Mouse (Mus musculus) heart, embryonic 10.5 days (tissue): ENCODE measurements around the gene Birc5. TPM values are rescaled to one million over a fixed set of nuclear protein-coding genes. Genes with fewer than 3 reads are reported as not detected.

ENCODE experiments used
- DNase-seq: peaks from one replicate; pipeline ENCODE4 v3.0.0-alpha.2; 2017; ENCODE audit warnings: low spot score
- H3K27ac ChIP-seq: fragments of 300-500 bp; sonication (generic); 2 replicates; pipeline ENCODE4 v1.5.1; 2016; ENCODE audit warnings: mild to moderate bottlenecking
- H3K27me3 ChIP-seq: fragments of 300-500 bp; sonication (generic); 2 replicates; pipeline ENCODE4 v1.6.1; 2016; ENCODE audit warnings: mild to moderate bottlenecking; ENCODE audit not compliant: poor library complexity, insufficient read depth, severe bottlenecking
- H3K36me3 ChIP-seq: fragments of 300-500 bp; sonication (generic); 2 replicates; pipeline ENCODE4 v1.6.1; 2016; ENCODE audit warnings: mild to moderate bottlenecking, moderate library complexity
- H3K4me1 ChIP-seq: fragments of 300-500 bp; sonication (generic); 2 replicates; pipeline ENCODE4 v1.6.1; 2016; ENCODE audit warnings: mild to moderate bottlenecking
- H3K4me3 ChIP-seq: fragments of 300-500 bp; sonication (generic); 2 replicates; pipeline ENCODE4 v1.5.1; 2016; ENCODE audit warnings: mild to moderate bottlenecking, moderate library complexity
- H3K9me3 ChIP-seq: fragments of 300-500 bp; sonication (generic); 2 replicates; pipeline ENCODE4 v1.6.1; 2016; ENCODE audit warnings: mild to moderate bottlenecking, moderate library complexity
- WGBS: fragments of 180-500 bp; shearing (Covaris S2); methylation state at CpG from one replicate; pipeline ENCODE4 v1.1.7; 2016; 5-methylcytosine and 5-hydroxymethylcytosine counted together
- polyA plus RNA-seq: library from polyadenylated mRNA; unstranded; fragments of >200 nt; fragmentation: Nextera tagmentation; extraction: Ambion mirVana; gene quantifications from 2 replicates; pipeline ENCODE4 v1.2.1, GENCODE M21; 2016

Birc5 gene
- polyA plus RNA-seq, 1 experiment from 2014 or later, result 334 TPM

- H3K36me3 ChIP-seq, result 0 out of 2 replicates have a peak, but pooled peaks cover 3% of the 10 kb centered on the region
- 41% methylated on average over 12 of the region's 12 CpGs for WGBS
- peak; percentile 85 for DNase-seq
These were observed 21.8 kb downstream of the Birc5 start for GRCm38 (mm10) chr11:117870688-117871365.

GRCm38 (mm10) chr11:117871376-117871775 is 22.3 kb downstream of the Birc5 start:
- Histone ChIP-seq H3K27me3 (peaks cover 37% of the 10 kb centered on the region; the same call in 1 of the 2 replicates), H3K9me3 (no peaks in the 10 kb centered on the region), H3K36me3 (0 out of 2 replicates have a peak, but pooled peaks cover 3% of the 10 kb centered on the region), H3K4me3 (no peak overlapping the region), H3K4me1 (peaks cover 49% of the 10 kb centered on the region), H3K27ac (no peak overlapping the region)
- WGBS, result 62% methylated on average over 5 of the region's 5 CpGs
- DNase-seq, result no peak

More at GRCm38 (mm10) chr11:117870688-117871365, 21.8 kb downstream of the Birc5 start:
- peaks cover 47% of the 10 kb centered on the region for H3K4me1 ChIP-seq
- H3K4me3 ChIP-seq, result no peak overlapping the region
- H3K9me3 ChIP-seq, result no peaks in the 10 kb centered on the region
- peaks cover 39% of the 10 kb centered on the region; the same call in 1 of the 2 replicates for H3K27me3 ChIP-seq
- H3K27ac ChIP-seq, result no peak overlapping the region

- H3K36me3 ChIP-seq, result 0 out of 2 replicates have a peak, but pooled peaks cover 3% of the 10 kb centered on the region
- peaks cover 33% of the 10 kb centered on the region; the same call in 1 of the 2 replicates for H3K27me3 ChIP-seq
- H3K9me3 ChIP-seq, result no peaks in the 10 kb centered on the region
- H3K4me3 ChIP-seq, result peak overlapping the region; percentile 78; the same call in 1 of the 2 replicates
- 65% methylated on average over 12 of the region's 12 CpGs for WGBS
- DNase-seq, result no peak
- H3K27ac ChIP-seq, result no peak overlapping the region
- H3K4me1 ChIP-seq, result peaks cover 55% of the 10 kb centered on the region
These were observed 23.0 kb downstream of the Birc5 start for GRCm38 (mm10) chr11:117871911-117872584.

- DNase-seq, result peak; percentile 88
- WGBS, result 2% methylated on average over 51 of the region's 51 CpGs
- Histone ChIP-seq H3K36me3 (0 out of 2 replicates have a peak, but pooled peaks cover 3% of the 10 kb centered on the region), H3K4me3 (peak within 1 kb of the TSS; percentile 78), H3K9me3 (no peaks in the 10 kb centered on the region), H3K27ac (peak within 1 kb of the TSS; percentile 86), H3K27me3 (peaks cover 31% of the 10 kb centered on the region; the same call in 1 of the 2 replicates), H3K4me1 (peaks cover 65% of the 10 kb centered on the region)
These were observed 24.0 kb downstream of the Birc5 start, which contains the start of gene Tha1 for GRCm38 (mm10) chr11:117872861-117873608. Tha1 (minus strand) TSS chr11:117873481.

GRCm38 (mm10) chr11:117874419-117874818 is 25.4 kb downstream of the Birc5 start:
- Histone ChIP-seq H3K36me3 (no peaks in the 10 kb centered on the region), H3K9me3 (no peaks in the 10 kb centered on the region), H3K27me3 (peaks cover 17% of the 10 kb centered on the region; the same call in 1 of the 2 replicates), H3K4me3 (no peak overlapping the region), H3K27ac (no peak overlapping the region; the same call in 1 of the 2 replicates), H3K4me1 (peaks cover 78% of the 10 kb centered on the region)
- no peak for DNase-seq
- WGBS, result 58% methylated on average over 4 of the region's 4 CpGs

GRCm38 (mm10) chr11:117875681-117876080 is 26.6 kb downstream of the Birc5 start:
- H3K9me3 ChIP-seq, result no peaks in the 10 kb centered on the region
- DNase-seq, result no peak
- peaks cover 14% of the 10 kb centered on the region; the same call in 1 of the 2 replicates for H3K27me3 ChIP-seq
- H3K4me3 ChIP-seq, result peak overlapping the region; percentile 20
- peak overlapping the region; percentile 84 for H3K27ac ChIP-seq
- H3K4me1 ChIP-seq, result peaks cover 80% of the 10 kb centered on the region
- WGBS, result 7% methylated on average over 6 of the region's 6 CpGs
- no peaks in the 10 kb centered on the region for H3K36me3 ChIP-seq

- Histone ChIP-seq H3K27ac (peak overlapping the region; percentile 76), H3K27me3 (no peaks in the 10 kb centered on the region), H3K9me3 (no peaks in the 10 kb centered on the region), H3K4me1 (peaks cover 77% of the 10 kb centered on the region), H3K4me3 (peak overlapping the region; percentile 31), H3K36me3 (no peaks in the 10 kb centered on the region)
- DNase-seq, result no peak
- WGBS, result 15% methylated on average over 13 of the region's 13 CpGs
These were observed 29.1 kb downstream of the Birc5 start for GRCm38 (mm10) chr11:117877917-117878745.

- 43% methylated on average over 8 of the region's 8 CpGs for WGBS
- H3K27me3 ChIP-seq, result 0 out of 2 replicates have a peak, but pooled peaks cover 2% of the 10 kb centered on the region
- H3K4me3 ChIP-seq, result peak overlapping the region; percentile 31; the same call in 1 of the 2 replicates
These were observed 29.8 kb downstream of the Birc5 start for GRCm38 (mm10) chr11:117878892-117879291.

GRCm38 (mm10) chr11:117879676-117880075 is 30.6 kb downstream of the Birc5 start:
- Histone ChIP-seq H3K9me3 (no peaks in the 10 kb centered on the region), H3K4me3 (no peak overlapping the region), H3K27ac (0 out of 2 replicates have a peak overlapping the region, but pooled peaks have one; percentile 13), H3K4me1 (peaks cover 69% of the 10 kb centered on the region), H3K36me3 (no peaks in the 10 kb centered on the region), H3K27me3 (0 out of 2 replicates have a peak, but pooled peaks cover 4% of the 10 kb centered on the region)
- 71% methylated on average over 6 of the region's 6 CpGs for WGBS
- DNase-seq, result no peak

More at GRCm38 (mm10) chr11:117878892-117879291, 29.8 kb downstream of the Birc5 start:
- H3K36me3 ChIP-seq, result no peaks in the 10 kb centered on the region
- no peaks in the 10 kb centered on the region for H3K9me3 ChIP-seq
- peaks cover 72% of the 10 kb centered on the region for H3K4me1 ChIP-seq
- DNase-seq, result no peak
- peak overlapping the region; percentile 76 for H3K27ac ChIP-seq

GRCm38 (mm10) chr11:117880336-117880976 is 31.4 kb downstream of the Birc5 start:
- no peak for DNase-seq
- no peaks in the 10 kb centered on the region for H3K36me3 ChIP-seq
- no peaks in the 10 kb centered on the region for H3K9me3 ChIP-seq
- H3K4me3 ChIP-seq, result no peak overlapping the region
- H3K27ac ChIP-seq, result 0 out of 2 replicates have a peak overlapping the region, but pooled peaks have one; percentile 74
- 0 out of 2 replicates have a peak, but pooled peaks cover 4% of the 10 kb centered on the region for H3K27me3 ChIP-seq
- H3K4me1 ChIP-seq, result peaks cover 61% of the 10 kb centered on the region
- WGBS, result 80% methylated on average over 9 of the region's 9 CpGs

GRCm38 (mm10) chr11:117880977-117881358 is 31.9 kb downstream of the Birc5 start:
- DNase-seq, result no peak
- Histone ChIP-seq H3K36me3 (no peaks in the 10 kb centered on the region), H3K4me3 (no peak overlapping the region), H3K4me1 (peaks cover 60% of the 10 kb centered on the region), H3K27me3 (peaks cover 6% of the 10 kb centered on the region; the same call in 1 of the 2 replicates), H3K9me3 (no peaks in the 10 kb centered on the region), H3K27ac (peak overlapping the region; percentile 74; the same call in 1 of the 2 replicates)
- 65% methylated on average over 6 of the region's 6 CpGs for WGBS
